9 mouse cellular contexts compared by ENCODE assay signal in genomic region chr10:79637128-79638110, GRCm38 (mm10). TPM values are rescaled to one million over a fixed set of nuclear protein-coding genes. Genes with fewer than 3 reads are reported as not detected.
DNase-seq lines count a peak whose midpoint lies in the region; ATAC-seq lines count a peak whose summit lies in the region.
"Had no signal": no experiment of that assay in that cellular context is flagged by ENCODE, and none has a peak within 500 bp of the region (broad histone marks: within the 10 kb centered on the region; RNA-seq: fewer than 3 reads in every experiment).

Gene Shc2 (minus strand): TSS chr10:79637918.

- DNase-seq in lung, postnatal 25 days (ENCODE audit: low spot score): no peak
- DNase-seq in embryo, embryonic 10 days (ENCODE audit: low spot score): peak; percentile 80
- peak; percentile 83 to 86 for DNase-seq in layer of hippocampus, adult 18-20 months (ENCODE audit: low spot score in 2 of 2)
- DNase-seq in right cerebral cortex, postnatal 36 days (ENCODE audit: low spot score in 2 of 2): peak; percentile 78 to 80

- peak within 1 kb of the TSS; percentile 98 for H3K4me2 ChIP-seq in lung, embryonic 15.5 days
- peak within 1 kb of the TSS; percentile 40 for H3K4me2 ChIP-seq in liver, embryonic 16.5 days (ENCODE audit: low read depth, low read length)

- H3K4me1 ChIP-seq in lung, embryonic 15.5 days: peaks cover 27% of the 10 kb centered on the region
- H3K4me1 ChIP-seq in liver, embryonic 16.5 days (ENCODE audit: control insufficient read depth, low read depth, low read length): no peaks in the 10 kb centered on the region; the same call in 1 of the 2 replicates

- peak within 1 kb of the TSS; percentile 19; the same call in 1 of the 2 replicates for H3K27ac ChIP-seq in lung, embryonic 15.5 days
- H3K27ac ChIP-seq in liver, embryonic 16.5 days (ENCODE audit: low read length): no peak within 1 kb of the TSS

- peaks cover 46% of the 10 kb centered on the region for H3K27me3 ChIP-seq in lung, embryonic 15.5 days
- peaks cover 42% of the 10 kb centered on the region for H3K27me3 ChIP-seq in liver, embryonic 16.5 days (ENCODE audit: control insufficient read depth, insufficient read depth, low read depth, low read length)

- H3K36me3 ChIP-seq in lung, embryonic 15.5 days: no peaks in the 10 kb centered on the region
- no peaks in the 10 kb centered on the region for H3K36me3 ChIP-seq in liver, embryonic 16.5 days (ENCODE audit: control insufficient read depth, insufficient read depth)

- peak within 1 kb of the TSS; percentile 66 for H3K4me3 ChIP-seq in lung, embryonic 15.5 days
- H3K4me3 ChIP-seq in liver, embryonic 16.5 days (ENCODE audit: low read depth, low read length): peak within 1 kb of the TSS; percentile 34

- peak within 1 kb of the TSS; percentile 58 for H3K9ac ChIP-seq in lung, embryonic 15.5 days
- H3K9ac ChIP-seq in liver, embryonic 16.5 days (ENCODE audit: low read depth, low read length): no peak within 1 kb of the TSS

- WGBS in lung, embryonic 15.5 days: under 1% methylated on average over 109 of the region's 116 CpGs
- under 1% methylated on average over 97 of the region's 116 CpGs for WGBS in liver, embryonic 16.5 days (ENCODE audit: insufficient replicate concordance)

- peak; percentile 76; the same call in 1 of the 2 replicates for ATAC-seq in lung, embryonic 15.5 days (ENCODE audit: borderline replicate concordance, extremely low read depth, low FRiP score, low TSS enrichment)
- ATAC-seq in granulocyte monocyte progenitor cell, adult 5-6 weeks (replicated peaks; ENCODE audit: poor library complexity, severe bottlenecking): peak; percentile 11; the same call in 1 of the 2 replicates
- no peak for ATAC-seq in liver, embryonic 16.5 days (ENCODE audit: low read depth)
- no peak for ATAC-seq in erythroid progenitor cell, adult 5-6 weeks (replicated peaks; ENCODE audit: low FRiP score, poor library complexity, severe bottlenecking)
- ATAC-seq: Patski had no signal

- no peaks in the 10 kb centered on the region for H3K9me3 ChIP-seq in lung, embryonic 15.5 days
- no peaks in the 10 kb centered on the region for H3K9me3 ChIP-seq in liver, embryonic 16.5 days (replicated peaks; ENCODE audit: control insufficient read depth, low read length)

RNA-seq across cellular contexts. Expression of gene Shc2, which starts in this region (rescaled TPM):
- 6.2 and 6.7 TPM in 2 replicates for polyA plus RNA-seq in lung, embryonic 15.5 days (2015; fragmentation: Nextera tagmentation; extraction: Ambion mirVana)
- total RNA-seq in granulocyte monocyte progenitor cell, adult 5-6 weeks (2014; fragmentation: Nextera tagmentation): not detected in 2 replicates
- total RNA-seq in granulocyte monocyte progenitor cell, adult 5-6 weeks (2017): not detected in 2 replicates
- total RNA-seq in layer of hippocampus, adult 18-20 months (2021): 10 to 100 TPM; 41.5 to 43.4 TPM
- polyA plus RNA-seq in liver, embryonic 16.5 days (2015; fragmentation: Nextera tagmentation; extraction: Ambion mirVana): 0.06 and 0.08 TPM in 2 replicates
- total RNA-seq in erythroid progenitor cell, adult 5-6 weeks (2015; ENCODE audit: low replicate concordance): not detected in 2 replicates
- total RNA-seq in erythroid progenitor cell, adult 5-6 weeks (2017; ENCODE audit: low replicate concordance): not detected in 2 replicates

Comparison
In these comparisons a context has a peak if more than half of its experiments do, and no peak if none do; other contexts are left out.
1. RNA of gene Shc2 (total RNA-seq): 41.5 to 43.4 TPM in layer of hippocampus, adult 18-20 months; not detected in granulocyte monocyte progenitor cell, adult 5-6 weeks and not detected in erythroid progenitor cell, adult 5-6 weeks; every median in the first group is over 10 times any median in the second.
2. Peak in ATAC-seq in granulocyte monocyte progenitor cell, adult 5-6 weeks; RNA of the gene not detected or under 1 TPM.